Mouse (Mus musculus) heart, adult 2 months (tissue): ENCODE measurements at regions not wholly inside any gene's neighbourhood (a gene's known extent, or its start where the extent isn't known, plus 50 kb on each side); places are given as distances from the start of the nearest gene placed in this dataset.

Experiments
- CTCF ChIP-seq: fragments of 200-600 bp; IDR thresholded peaks from 2 replicates; pipeline ENCODE4 v1.8.1; 2022; ENCODE audit warnings: antibody characterized with exemption, mild to moderate bottlenecking, moderate library complexity
- EP300 ChIP-seq: fragments of 200-500 bp; IDR thresholded peaks from 2 replicates; pipeline ENCODE4 v1.6.1; 2011; ENCODE audit warnings: low read depth, low read length, control low read depth; ENCODE audit not compliant: insufficient read depth
- POLR2A ChIP-seq: fragments of 200-500 bp; IDR thresholded peaks from 2 replicates; pipeline ENCODE4 v1.6.1; 2011; ENCODE audit warnings: mild to moderate bottlenecking, low read depth, low read length, control low read depth; ENCODE audit not compliant: insufficient read depth

GRCm38 (mm10) chr6:100968960-100969359 lies 135.5 kb downstream of the Ppp4r2 start:
- TF ChIP-seq POLR2A (no peak), CTCF (no peak), EP300 (no peak)
